Mouse (Mus musculus): Measurements from ENCODE around the gene Olfr564. TPM values are rescaled to one million over a fixed set of nuclear protein-coding genes. Genes with fewer than 3 reads are reported as not detected.

Gene Olfr564
- total RNA-seq (2021) = not detected

- intact Hi-C loops (cut with DNase I) = no loop called here
- no peak for DNase-seq (ENCODE audit: extremely low spot score in 1 of 2, low spot score in 2 of 2)
Observed at GRCm38 (mm10) chr7:102803180-102803579, at the start of gene Olfr564. TSS of gene Olfr564 (plus strand) at chr7:102803480.

DNA sequence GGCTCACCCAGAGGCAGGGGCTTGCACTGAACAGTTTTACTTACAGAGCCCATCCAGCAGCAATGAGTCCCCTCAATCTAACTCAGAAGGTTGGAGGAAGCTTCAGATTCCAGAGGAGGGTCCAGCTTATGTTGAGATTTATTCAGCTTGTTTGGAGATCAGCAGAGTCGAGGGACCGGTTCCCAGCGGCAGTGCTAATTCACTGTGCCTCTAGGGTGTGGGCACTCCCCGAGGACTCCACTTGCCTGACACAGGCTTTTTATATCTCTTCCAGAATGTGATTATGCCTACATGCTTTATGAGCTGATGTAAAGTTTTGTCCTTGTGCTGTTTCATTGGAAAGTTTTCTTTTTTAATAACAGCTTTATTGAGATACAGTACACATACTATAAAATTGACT, 44.0 kb upstream of the Olfr564 start, which contains the start of the genes Olfr560 and Olfr78:
Olfr560 (minus strand) TSS at position 101 of the 400 bp plus-strand sequence.
Olfr78 (minus strand) TSS at position 206 of the 400 bp plus-strand sequence.
- DNase-seq (ENCODE audit: extremely low spot score in 1 of 2, low spot score in 2 of 2) = no peak
- intact Hi-C loops (cut with DNase I) = no loop called here

DNA sequence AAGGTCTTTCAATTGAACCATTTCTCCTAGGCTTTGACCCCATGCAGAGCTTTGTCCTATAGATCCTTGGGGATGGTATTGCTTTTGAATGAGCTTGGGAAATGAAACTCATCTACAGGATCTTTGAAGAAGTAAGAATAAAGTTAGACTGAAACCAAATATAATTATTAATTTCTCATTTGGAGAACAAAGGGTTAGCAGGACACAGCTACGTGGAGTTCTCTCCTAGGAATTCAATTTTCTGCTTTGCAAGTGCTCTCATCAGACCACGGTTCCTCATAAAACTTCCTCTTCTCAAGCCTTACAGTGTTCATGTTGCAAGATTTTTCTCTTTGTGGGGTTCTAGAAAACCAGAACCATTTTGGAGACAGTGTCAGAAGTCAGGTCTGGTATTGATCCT, 32.4 kb upstream of the Olfr564 start, which contains the start of gene Olfr561:
Olfr561 (plus strand) TSS at position 301 of the 400 bp plus-strand sequence.
- DNase-seq (ENCODE audit: extremely low spot score in 1 of 2, low spot score in 2 of 2) = no peak
- intact Hi-C loops (cut with DNase I) = no loop called here

Other genes with a start within 250 kb of the Olfr564 start
- gene Trim21, start 238.0 kb upstream of the Olfr564 start, total RNA-seq (2021) = 1 to 10 TPM; 1.8 to 2.9 TPM
- gene Olfr550, start 232.0 kb upstream of the Olfr564 start, total RNA-seq (2021) = under 1 TPM; 0.24 to 0.51 TPM
- not detected for gene Olfr551, start 211.6 kb upstream of the Olfr564 start, total RNA-seq (2021)
- not detected for gene Olfr552, start 205.7 kb upstream of the Olfr564 start, total RNA-seq (2021)
- gene Olfr553, start 185.3 kb upstream of the Olfr564 start, total RNA-seq (2021) = not detected
- gene Olfr554, start 165.0 kb upstream of the Olfr564 start, total RNA-seq (2021) = not detected
- gene Olfr555, start 144.7 kb upstream of the Olfr564 start, total RNA-seq (2021) = not detected
- gene Olfr556, start 138.6 kb upstream of the Olfr564 start, total RNA-seq (2021) = not detected
- gene Trim68, start 116.2 kb upstream of the Olfr564 start, total RNA-seq (2021) = 1 to 10 TPM; 4.9 to 5.4 TPM
- gene Olfr557, start 107.6 kb upstream of the Olfr564 start, total RNA-seq (2021) = not detected
- under 1 TPM; 0.15 to 0.32 TPM for gene Olfr558, start 101.3 kb upstream of the Olfr564 start, total RNA-seq (2021)
- gene Olfr33, start 84.4 kb upstream of the Olfr564 start, total RNA-seq (2021) = not detected
- not detected for gene Olfr559, start 76.0 kb upstream of the Olfr564 start, total RNA-seq (2021)
- not detected for gene Olfr560, start 44.1 kb upstream of the Olfr564 start, total RNA-seq (2021)
- under 1 TPM; 0.51 to 0.55 TPM for gene Olfr78, start 44.0 kb upstream of the Olfr564 start, total RNA-seq (2021)
- not detected for gene Olfr561, start 32.3 kb upstream of the Olfr564 start, total RNA-seq (2021)
- not detected for gene Olfr566, start 55.3 kb downstream of the Olfr564 start, total RNA-seq (2021)
- not detected for gene Olfr568, start 73.6 kb downstream of the Olfr564 start, total RNA-seq (2021)
- gene Olfr569, start 87.4 kb downstream of the Olfr564 start, total RNA-seq (2021) = not detected
- gene Olfr570, start 91.1 kb downstream of the Olfr564 start, total RNA-seq (2021) = not detected
- gene Olfr571, start 114.1 kb downstream of the Olfr564 start, total RNA-seq (2021) = not detected
- gene Olfr572, start 120.9 kb downstream of the Olfr564 start, total RNA-seq (2021) = not detected
- not detected for gene Olfr573-ps1, start 139.1 kb downstream of the Olfr564 start, total RNA-seq (2021)
- gene Olfr574, start 145.0 kb downstream of the Olfr564 start, total RNA-seq (2021) = not detected
- not detected for gene Olfr575, start 155.3 kb downstream of the Olfr564 start, total RNA-seq (2021)
- gene Olfr576, start 159.2 kb downstream of the Olfr564 start, total RNA-seq (2021) = not detected
- not detected for gene Olfr577, start 172.5 kb downstream of the Olfr564 start, total RNA-seq (2021)
- not detected for gene Olfr578, start 185.8 kb downstream of the Olfr564 start, total RNA-seq (2021)
- not detected for gene Olfr582, start 234.5 kb downstream of the Olfr564 start, total RNA-seq (2021)
- not detected for gene Olfr583, start 247.8 kb downstream of the Olfr564 start, total RNA-seq (2021)